Mouse (Mus musculus): ENCODE results near the gene Slit1. TPM values are rescaled to one million over a fixed set of nuclear protein-coding genes. Genes with fewer than 3 reads are reported as not detected.

Gene Slit1
- polyA plus RNA-seq, 1 experiment, result 0.94 TPM

GRCm38 (mm10) chr19:41618771-41619385 lies 124.6 kb downstream of the Slit1 start:
- Histone ChIP-seq H3K27me3 (ENCODE audit: control insufficient read depth, insufficient read depth, low read length) (no peaks in the 10 kb centered on the region), H3K36me3 (ENCODE audit: control insufficient read depth, insufficient read depth, low read length) (no peaks in the 10 kb centered on the region), H3K4me1 (replicated peaks; ENCODE audit: control insufficient read depth, insufficient read depth, low read length) (peaks cover 20% of the 10 kb centered on the region), H3K27ac (ENCODE audit: control insufficient read depth, insufficient read depth, low read length) (no peak overlapping the region), H3K4me3 (ENCODE audit: control insufficient read depth, insufficient read depth, low read length) (no peak overlapping the region)
- DNase-seq, result no peak
- 48% methylated on average over 19 of the region's 19 CpGs for WGBS
- TF ChIP-seq POLR2A (IDR thresholded peaks at IDR 0.05; ENCODE audit: control insufficient read depth, extremely low read depth, insufficient read depth, low read length, poor library complexity) (no peak), CTCF (IDR thresholded peaks at IDR 0.05; ENCODE audit: borderline replicate concordance, control insufficient read depth, extremely low read depth, insufficient read depth, low read length, poor library complexity) (no peak)

DNA sequence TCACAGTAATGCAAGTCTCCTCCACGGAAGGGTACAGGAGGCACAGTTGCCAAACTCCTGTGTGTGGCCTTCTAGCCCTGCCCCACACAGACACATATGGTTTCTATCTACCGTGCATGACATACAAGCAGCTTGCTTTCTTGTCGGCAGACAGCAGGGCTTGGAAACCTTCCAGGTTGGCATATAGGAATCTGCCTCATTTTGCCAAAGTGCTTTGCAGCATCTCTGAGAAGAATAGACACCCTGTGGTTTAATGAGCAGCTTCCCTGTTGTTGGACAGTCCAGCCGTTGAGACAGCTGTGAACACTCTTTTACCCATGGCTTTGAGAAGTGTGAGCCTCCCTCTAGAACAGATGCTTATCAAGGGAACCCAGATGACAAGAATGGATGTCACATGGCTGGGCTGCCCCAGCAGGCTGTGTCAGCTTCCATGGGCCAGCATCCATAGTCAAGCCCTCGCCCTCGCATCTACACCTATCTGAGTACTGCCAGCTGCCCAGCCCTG lies 125.3 kb downstream of the Slit1 start:
- DNase-seq, result no peak
- TF ChIP-seq CTCF (IDR thresholded peaks at IDR 0.05; ENCODE audit: borderline replicate concordance, control insufficient read depth, extremely low read depth, insufficient read depth, low read length, poor library complexity) (no peak), POLR2A (IDR thresholded peaks at IDR 0.05; ENCODE audit: control insufficient read depth, extremely low read depth, insufficient read depth, low read length, poor library complexity) (no peak)
- H3K27me3 ChIP-seq (ENCODE audit: control insufficient read depth, insufficient read depth, low read length), result no peaks in the 10 kb centered on the region
- H3K4me3 ChIP-seq (ENCODE audit: control insufficient read depth, insufficient read depth, low read length), result no peak overlapping the region
- H3K27ac ChIP-seq (ENCODE audit: control insufficient read depth, insufficient read depth, low read length), result no peak overlapping the region
- H3K4me1 ChIP-seq (replicated peaks; ENCODE audit: control insufficient read depth, insufficient read depth, low read length), result peaks cover 22% of the 10 kb centered on the region
- H3K36me3 ChIP-seq (ENCODE audit: control insufficient read depth, insufficient read depth, low read length), result no peaks in the 10 kb centered on the region
- WGBS, result 32% methylated on average over 6 of the region's 6 CpGs

GRCm38 (mm10) chr19:41617102-41617501 lies 126.4 kb downstream of the Slit1 start:
- Histone ChIP-seq H3K4me3 (ENCODE audit: control insufficient read depth, insufficient read depth, low read length) (no peak overlapping the region), H3K4me1 (replicated peaks; ENCODE audit: control insufficient read depth, insufficient read depth, low read length) (peaks cover 22% of the 10 kb centered on the region), H3K27ac (ENCODE audit: control insufficient read depth, insufficient read depth, low read length) (no peak overlapping the region), H3K36me3 (ENCODE audit: control insufficient read depth, insufficient read depth, low read length) (no peaks in the 10 kb centered on the region), H3K27me3 (ENCODE audit: control insufficient read depth, insufficient read depth, low read length) (no peaks in the 10 kb centered on the region)
- no peak for DNase-seq
- no peak for TF ChIP-seq CTCF (IDR thresholded peaks at IDR 0.05; ENCODE audit: borderline replicate concordance, control insufficient read depth, extremely low read depth, insufficient read depth, low read length, poor library complexity)
- no peak for TF ChIP-seq POLR2A (IDR thresholded peaks at IDR 0.05; ENCODE audit: control insufficient read depth, extremely low read depth, insufficient read depth, low read length, poor library complexity)
- 91% methylated on average over 13 of the region's 13 CpGs for WGBS

DNA sequence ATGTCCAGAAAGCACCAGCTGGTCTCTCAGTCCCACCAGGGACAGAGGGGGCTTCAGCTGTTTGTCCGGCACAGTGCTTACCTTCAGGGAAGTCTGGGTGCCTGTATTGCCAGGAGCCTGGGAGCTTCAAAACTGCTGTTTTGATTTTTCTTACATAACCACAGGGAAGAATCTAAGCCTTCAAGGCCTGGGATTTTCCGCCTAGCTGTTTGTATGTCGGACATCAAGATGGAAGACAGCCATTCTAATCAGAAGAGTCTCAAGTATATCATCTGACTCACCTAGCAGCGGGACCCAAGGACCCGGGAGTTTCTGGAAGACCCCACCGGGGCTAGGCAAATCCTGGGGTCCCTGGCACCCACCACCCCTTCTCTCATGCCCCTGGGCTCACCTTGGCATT lies 127.2 kb downstream of the Slit1 start:
- H3K4me3 ChIP-seq (ENCODE audit: control insufficient read depth, insufficient read depth, low read length), result no peak overlapping the region
- 99% methylated on average over 6 of the region's 6 CpGs for WGBS
- peaks cover 22% of the 10 kb centered on the region for H3K4me1 ChIP-seq (replicated peaks; ENCODE audit: control insufficient read depth, insufficient read depth, low read length)
- no peaks in the 10 kb centered on the region for H3K27me3 ChIP-seq (ENCODE audit: control insufficient read depth, insufficient read depth, low read length)
- H3K27ac ChIP-seq (ENCODE audit: control insufficient read depth, insufficient read depth, low read length), result no peak overlapping the region
- DNase-seq, result no peak
- H3K36me3 ChIP-seq (ENCODE audit: control insufficient read depth, insufficient read depth, low read length), result no peaks in the 10 kb centered on the region
- TF ChIP-seq POLR2A (IDR thresholded peaks at IDR 0.05; ENCODE audit: control insufficient read depth, extremely low read depth, insufficient read depth, low read length, poor library complexity) (no peak), CTCF (IDR thresholded peaks at IDR 0.05; ENCODE audit: borderline replicate concordance, control insufficient read depth, extremely low read depth, insufficient read depth, low read length, poor library complexity) (no peak)

- no peaks in the 10 kb centered on the region for H3K27me3 ChIP-seq (ENCODE audit: control insufficient read depth, insufficient read depth, low read length)
- no peak overlapping the region for H3K27ac ChIP-seq (ENCODE audit: control insufficient read depth, insufficient read depth, low read length)
- no peak for DNase-seq
- TF ChIP-seq CTCF (IDR thresholded peaks at IDR 0.05; ENCODE audit: borderline replicate concordance, control insufficient read depth, extremely low read depth, insufficient read depth, low read length, poor library complexity) (no peak), POLR2A (IDR thresholded peaks at IDR 0.05; ENCODE audit: control insufficient read depth, extremely low read depth, insufficient read depth, low read length, poor library complexity) (no peak)
- no peak overlapping the region for H3K4me3 ChIP-seq (ENCODE audit: control insufficient read depth, insufficient read depth, low read length)
- H3K36me3 ChIP-seq (ENCODE audit: control insufficient read depth, insufficient read depth, low read length), result no peaks in the 10 kb centered on the region
- H3K4me1 ChIP-seq (replicated peaks; ENCODE audit: control insufficient read depth, insufficient read depth, low read length), result peaks cover 22% of the 10 kb centered on the region
- WGBS, result 65% methylated on average over 11 of the region's 11 CpGs
These were observed 127.8 kb downstream of the Slit1 start for GRCm38 (mm10) chr19:41615606-41616224.

DNA sequence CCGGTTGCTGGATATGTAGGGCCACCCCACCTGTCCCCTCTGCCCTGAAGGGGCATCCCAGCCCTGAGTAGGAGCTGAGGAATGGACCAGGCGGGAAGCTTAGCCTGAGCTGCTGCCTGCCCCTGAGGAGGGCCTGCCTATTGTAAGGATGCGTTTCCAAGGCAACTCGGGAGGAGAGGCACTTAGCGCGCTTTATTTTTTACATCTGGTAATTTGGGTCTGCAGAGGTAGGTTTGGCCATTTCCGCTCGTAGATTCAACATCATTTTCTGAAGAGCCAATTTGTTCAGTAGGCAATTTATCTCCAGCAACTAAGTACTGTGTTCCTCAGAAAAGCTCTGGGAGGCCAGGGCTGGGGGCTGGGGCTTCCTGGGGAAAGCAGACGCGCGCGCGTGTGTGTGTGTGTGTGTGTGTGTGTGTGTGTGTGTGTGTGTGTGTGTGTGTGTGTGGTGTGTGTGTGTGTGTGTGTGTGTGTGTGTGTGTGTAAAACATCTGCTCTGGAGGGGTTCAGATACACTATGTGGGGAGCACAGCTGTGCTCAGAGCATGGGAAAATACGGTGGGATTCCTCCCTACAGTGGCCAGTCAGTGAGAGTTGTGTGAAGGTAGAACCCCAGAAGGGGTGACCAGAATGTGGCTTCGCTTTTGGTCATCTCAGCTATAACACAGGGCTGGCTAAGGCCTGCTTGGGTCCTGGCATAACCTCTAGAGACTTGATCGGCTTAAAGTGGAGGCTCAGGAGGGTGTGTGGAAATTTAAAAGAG lies 130.0 kb downstream of the Slit1 start:
- H3K4me3 ChIP-seq (ENCODE audit: control insufficient read depth, insufficient read depth, low read length), result no peak overlapping the region
- 67% methylated on average over 16 of the region's 16 CpGs for WGBS
- TF ChIP-seq CTCF (IDR thresholded peaks at IDR 0.05; ENCODE audit: borderline replicate concordance, control insufficient read depth, extremely low read depth, insufficient read depth, low read length, poor library complexity), result no peak
- TF ChIP-seq POLR2A (IDR thresholded peaks at IDR 0.05; ENCODE audit: control insufficient read depth, extremely low read depth, insufficient read depth, low read length, poor library complexity), result no peak
- no peak overlapping the region for H3K27ac ChIP-seq (ENCODE audit: control insufficient read depth, insufficient read depth, low read length)
- no peak for DNase-seq
- H3K36me3 ChIP-seq (ENCODE audit: control insufficient read depth, insufficient read depth, low read length), result no peaks in the 10 kb centered on the region
- H3K4me1 ChIP-seq (replicated peaks; ENCODE audit: control insufficient read depth, insufficient read depth, low read length), result peaks cover 16% of the 10 kb centered on the region
- no peaks in the 10 kb centered on the region for H3K27me3 ChIP-seq (ENCODE audit: control insufficient read depth, insufficient read depth, low read length)
